Mouse (Mus musculus): ENCODE measurements around the gene Micall1. TPM values are rescaled to one million over a fixed set of nuclear protein-coding genes. Genes with fewer than 3 reads are reported as not detected.

The Micall1 gene
- polyA plus RNA-seq, 2 experiments = 0.69 to 1.6 TPM

DNA sequence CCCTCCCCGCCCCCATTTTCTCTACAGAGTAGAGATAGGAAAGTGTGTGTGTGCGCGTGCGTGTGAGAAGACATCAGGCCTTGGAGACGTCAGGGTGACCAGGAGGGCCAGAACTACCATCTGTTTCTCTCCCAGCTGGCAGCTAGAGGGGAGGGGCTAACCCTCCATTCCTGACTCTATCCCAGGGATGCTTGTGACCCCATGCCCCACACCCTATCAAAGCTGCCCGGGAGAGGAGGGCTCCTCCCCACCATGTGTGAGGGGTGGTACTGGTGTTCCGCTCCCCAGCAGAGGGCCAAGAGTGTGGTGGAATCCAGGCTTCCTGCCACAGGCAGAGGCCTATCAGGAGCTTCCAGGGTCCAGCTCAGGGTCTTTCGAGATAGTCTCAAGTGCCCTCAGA lies 58.0 kb downstream of the Micall1 start:
- H3K27ac ChIP-seq = no peak overlapping the region

DNA sequence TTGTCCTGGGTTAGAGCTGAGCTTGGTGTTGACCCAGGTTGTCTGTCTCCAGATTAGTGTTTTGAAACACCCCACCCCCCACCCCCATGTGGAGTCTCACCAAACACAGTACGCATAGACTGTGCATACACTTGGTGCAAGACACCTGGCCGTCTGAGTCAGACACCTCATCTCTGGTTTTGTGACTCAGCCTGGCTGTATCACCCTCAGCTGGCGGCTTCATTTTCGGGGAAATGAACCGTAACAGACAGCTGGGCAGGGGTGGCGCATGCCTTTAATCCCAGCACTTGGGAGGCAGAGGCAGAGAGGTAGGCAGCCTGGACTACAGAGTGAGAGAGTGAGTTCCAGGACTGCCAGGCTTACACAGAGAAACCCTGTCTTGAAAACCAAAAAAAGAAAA lies 68.2 kb downstream of the Micall1 start:
- 61% methylated on average over 6 of the region's 6 CpGs for WGBS (ENCODE audit: insufficient replicate concordance)
- no peaks in the 10 kb centered on the region for H3K27me3 ChIP-seq (ENCODE audit: control insufficient read depth, insufficient read depth, low read length)
- no peak for ATAC-seq (ENCODE audit: insufficient read depth)
- TF ChIP-seq CTCF (IDR thresholded peaks at IDR 0.05; ENCODE audit: low read depth) (no peak), EP300 (IDR thresholded peaks at IDR 0.05; ENCODE audit: low read depth) (no peak)
- H3K4me1 ChIP-seq (replicated peaks; ENCODE audit: control insufficient read depth in 2 of 2, insufficient read depth in 2 of 2, low read length in 1 of 2) = peaks cover 0 to 3% of the 10 kb centered on the region in 2 experiments; a peak in 1 of 4 replicates
- H3K9ac ChIP-seq (replicated peaks) = no peak overlapping the region
- H3K36me3 ChIP-seq (replicated peaks; ENCODE audit: control insufficient read depth, insufficient read depth, low read depth) = no peaks in the 10 kb centered on the region
- H3K4me3 ChIP-seq (ENCODE audit: insufficient read depth in 1 of 2, low read depth in 2 of 2, low read length in 2 of 2) = no peak overlapping the region
- no peak overlapping the region for H3K4me2 ChIP-seq (ENCODE audit: low read depth)
- DNase-seq (ENCODE audit: low read depth in 3 of 3, low spot score in 3 of 3) = no peak
- no peaks in the 10 kb centered on the region for H3K9me3 ChIP-seq (ENCODE audit: control insufficient read depth, low read length)
- no peak overlapping the region for H3K27ac ChIP-seq

More for the DNA sequence above, 58.0 kb downstream of the Micall1 start:
- no peaks in the 10 kb centered on the region for H3K36me3 ChIP-seq (replicated peaks; ENCODE audit: control insufficient read depth, insufficient read depth, low read depth)
- no peaks in the 10 kb centered on the region for H3K4me1 ChIP-seq (replicated peaks; ENCODE audit: control insufficient read depth in 2 of 2, insufficient read depth in 2 of 2, low read length in 1 of 2)
- no peak overlapping the region for H3K4me2 ChIP-seq (ENCODE audit: low read depth)
- H3K4me3 ChIP-seq (ENCODE audit: insufficient read depth in 1 of 2, low read depth in 2 of 2, low read length in 2 of 2) = no peak overlapping the region
- no peak for TF ChIP-seq CTCF (IDR thresholded peaks at IDR 0.05; ENCODE audit: low read depth)
- WGBS (ENCODE audit: insufficient replicate concordance) = 43% methylated on average over 8 of the region's 8 CpGs
- H3K9me3 ChIP-seq (ENCODE audit: control insufficient read depth, low read length) = no peaks in the 10 kb centered on the region
- H3K27me3 ChIP-seq (ENCODE audit: control insufficient read depth, insufficient read depth, low read length) = peaks cover 34% of the 10 kb centered on the region
- ATAC-seq (ENCODE audit: insufficient read depth) (no peak), DNase-seq (ENCODE audit: low read depth in 3 of 3, low spot score in 3 of 3) (no peak)
- no peak overlapping the region for H3K9ac ChIP-seq (replicated peaks)

DNA sequence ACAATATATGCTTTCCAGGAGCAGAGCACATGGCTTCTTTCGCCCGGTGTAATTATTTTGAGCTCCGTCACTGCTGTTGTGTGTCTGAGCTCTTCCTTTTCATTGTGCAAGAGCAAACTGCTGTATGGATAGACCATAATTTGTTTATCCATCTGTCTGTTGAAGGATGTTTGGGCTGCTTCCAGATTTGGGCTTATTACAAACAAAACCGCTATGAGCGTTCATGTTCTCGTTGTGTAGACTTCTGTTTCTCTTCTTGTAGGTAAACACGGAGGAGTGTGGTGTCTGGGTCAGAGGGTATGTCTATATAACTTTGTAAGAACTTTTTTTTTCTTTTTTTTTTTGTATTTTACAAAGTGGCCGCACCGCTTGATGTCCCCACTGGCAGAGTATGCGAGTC lies 76.5 kb downstream of the Micall1 start:
- no peaks in the 10 kb centered on the region for H3K36me3 ChIP-seq (replicated peaks; ENCODE audit: control insufficient read depth, insufficient read depth, low read depth)
- WGBS (ENCODE audit: insufficient replicate concordance) = 62% methylated on average over 10 of the region's 10 CpGs
- H3K9ac ChIP-seq (replicated peaks) = no peak overlapping the region
- ATAC-seq (ENCODE audit: insufficient read depth) (no peak), DNase-seq (ENCODE audit: low read depth in 3 of 3, low spot score in 3 of 3) (no peak)
- H3K4me1 ChIP-seq (replicated peaks; ENCODE audit: control insufficient read depth in 2 of 2, insufficient read depth in 2 of 2, low read length in 1 of 2) = peaks cover 0 to 5% of the 10 kb centered on the region in 2 experiments; a peak in 2 of 4 replicates
- no peaks in the 10 kb centered on the region for H3K27me3 ChIP-seq (ENCODE audit: control insufficient read depth, insufficient read depth, low read length)
- TF ChIP-seq EP300 (IDR thresholded peaks at IDR 0.05; ENCODE audit: low read depth) (no peak), CTCF (IDR thresholded peaks at IDR 0.05; ENCODE audit: low read depth) (no peak)
- H3K4me2 ChIP-seq (ENCODE audit: low read depth) = no peak overlapping the region
- no peaks in the 10 kb centered on the region for H3K9me3 ChIP-seq (ENCODE audit: control insufficient read depth, low read length)
- no peak overlapping the region for H3K4me3 ChIP-seq (ENCODE audit: insufficient read depth in 1 of 2, low read depth in 2 of 2, low read length in 2 of 2)
- no peak overlapping the region for H3K27ac ChIP-seq

Other genes starting within 250 kb of the Micall1 start
- 16.6 and 19.1 TPM in 2 replicates for gene Gga1, start 231.7 kb upstream of the Micall1 start, polyA plus RNA-seq (2012; rRNA removed)
- 13.6 and 15.6 TPM in 2 replicates for gene Gga1, start 231.7 kb upstream of the Micall1 start, polyA plus RNA-seq (2014; fragmentation: Nextera tagmentation; extraction: Ambion mirVana)
- 0.03 and 0.17 TPM in 2 replicates for gene Gm49510, start 209.2 kb upstream of the Micall1 start, polyA plus RNA-seq (2012; rRNA removed)
- gene Gm49510, start 209.2 kb upstream of the Micall1 start, polyA plus RNA-seq (2014; fragmentation: Nextera tagmentation; extraction: Ambion mirVana) = 0.10 and 0.13 TPM in 2 replicates
- gene Sh3bp1, start 209.1 kb upstream of the Micall1 start, polyA plus RNA-seq (2012; rRNA removed) = 22.2 and 23.2 TPM in 2 replicates
- 13.3 and 15.3 TPM in 2 replicates for gene Sh3bp1, start 209.1 kb upstream of the Micall1 start, polyA plus RNA-seq (2014; fragmentation: Nextera tagmentation; extraction: Ambion mirVana)
- gene Pdxp, start 195.0 kb upstream of the Micall1 start, polyA plus RNA-seq (2012; rRNA removed) = 9.3 and 9.7 TPM in 2 replicates
- 6.4 and 7.8 TPM in 2 replicates for gene Pdxp, start 195.0 kb upstream of the Micall1 start, polyA plus RNA-seq (2014; fragmentation: Nextera tagmentation; extraction: Ambion mirVana)
- gene Lgals1, start 182.2 kb upstream of the Micall1 start, polyA plus RNA-seq (2012; rRNA removed) = 447 and 459 TPM in 2 replicates
- 641 and 675 TPM in 2 replicates for gene Lgals1, start 182.2 kb upstream of the Micall1 start, polyA plus RNA-seq (2014; fragmentation: Nextera tagmentation; extraction: Ambion mirVana)
- 7.9 and 17.5 TPM in 2 replicates for gene Nol12, start 174.0 kb upstream of the Micall1 start, polyA plus RNA-seq (2012; rRNA removed)
- 31.9 and 32.7 TPM in 2 replicates for gene Nol12, start 174.0 kb upstream of the Micall1 start, polyA plus RNA-seq (2014; fragmentation: Nextera tagmentation; extraction: Ambion mirVana)
- 16.1 and 17.0 TPM in 2 replicates for gene Triobp, start 161.2 kb upstream of the Micall1 start, polyA plus RNA-seq (2012; rRNA removed)
- 12.3 and 13.6 TPM in 2 replicates for gene Triobp, start 161.2 kb upstream of the Micall1 start, polyA plus RNA-seq (2014; fragmentation: Nextera tagmentation; extraction: Ambion mirVana)
- 53.1 and 65.2 TPM in 2 replicates for gene H1f0, start 80.4 kb upstream of the Micall1 start, polyA plus RNA-seq (2012; rRNA removed)
- gene H1f0, start 80.4 kb upstream of the Micall1 start, polyA plus RNA-seq (2014; fragmentation: Nextera tagmentation; extraction: Ambion mirVana) = 47.8 and 52.8 TPM in 2 replicates
- gene Galr3, start 67.0 kb upstream of the Micall1 start, polyA plus RNA-seq (2012; rRNA removed) = 0.30 and 0.50 TPM in 2 replicates
- gene Galr3, start 67.0 kb upstream of the Micall1 start, polyA plus RNA-seq (2014; fragmentation: Nextera tagmentation; extraction: Ambion mirVana) = not detected in 2 replicates
- 39.9 and 43.4 TPM in 2 replicates for gene Ankrd54, start 46.0 kb upstream of the Micall1 start, polyA plus RNA-seq (2012; rRNA removed)
- 37.7 and 48.3 TPM in 2 replicates for gene Ankrd54, start 46.0 kb upstream of the Micall1 start, polyA plus RNA-seq (2014; fragmentation: Nextera tagmentation; extraction: Ambion mirVana)
- gene Eif3l, start 33.7 kb upstream of the Micall1 start, polyA plus RNA-seq (2012; rRNA removed) = 99.9 and 104 TPM in 2 replicates
- 130 and 132 TPM in 2 replicates for gene Eif3l, start 33.7 kb upstream of the Micall1 start, polyA plus RNA-seq (2014; fragmentation: Nextera tagmentation; extraction: Ambion mirVana)
- gene Polr2f, start 32.1 kb downstream of the Micall1 start, polyA plus RNA-seq (2012; rRNA removed) = 53.9 and 112 TPM in 2 replicates
- gene Polr2f, start 32.1 kb downstream of the Micall1 start, polyA plus RNA-seq (2014; fragmentation: Nextera tagmentation; extraction: Ambion mirVana) = 181 and 183 TPM in 2 replicates
- 0.19 and 0.46 TPM in 2 replicates for gene 1700088E04Rik, start 32.4 kb downstream of the Micall1 start, polyA plus RNA-seq (2012; rRNA removed)
- 0.52 and 0.93 TPM in 2 replicates for gene 1700088E04Rik, start 32.4 kb downstream of the Micall1 start, polyA plus RNA-seq (2014; fragmentation: Nextera tagmentation; extraction: Ambion mirVana)
- gene Sox10, start 56.3 kb downstream of the Micall1 start, polyA plus RNA-seq (2012; rRNA removed) = 0.12 and 0.24 TPM in 2 replicates
- gene Sox10, start 56.3 kb downstream of the Micall1 start, polyA plus RNA-seq (2014; fragmentation: Nextera tagmentation; extraction: Ambion mirVana) = 0.14 TPM in 1 of 2 replicates, not detected in the other
- gene Pick1, start 120.3 kb downstream of the Micall1 start, polyA plus RNA-seq (2012; rRNA removed) = 9.1 and 12.4 TPM in 2 replicates
- 3.5 and 4.2 TPM in 2 replicates for gene Pick1, start 120.3 kb downstream of the Micall1 start, polyA plus RNA-seq (2014; fragmentation: Nextera tagmentation; extraction: Ambion mirVana)
- gene Gm49486, start 120.5 kb downstream of the Micall1 start, polyA plus RNA-seq (2012; rRNA removed) = 0.04 and 0.06 TPM in 2 replicates
- gene Gm49486, start 120.5 kb downstream of the Micall1 start, polyA plus RNA-seq (2014; fragmentation: Nextera tagmentation; extraction: Ambion mirVana) = not detected in 2 replicates
- gene Slc16a8, start 145.9 kb downstream of the Micall1 start, polyA plus RNA-seq (2012; rRNA removed) = not detected in 2 replicates
- not detected in 2 replicates for gene Slc16a8, start 145.9 kb downstream of the Micall1 start, polyA plus RNA-seq (2014; fragmentation: Nextera tagmentation; extraction: Ambion mirVana)
- 3.9 and 7.9 TPM in 2 replicates for gene Baiap2l2, start 176.6 kb downstream of the Micall1 start, polyA plus RNA-seq (2012; rRNA removed)
- 1.2 and 1.9 TPM in 2 replicates for gene Baiap2l2, start 176.6 kb downstream of the Micall1 start, polyA plus RNA-seq (2014; fragmentation: Nextera tagmentation; extraction: Ambion mirVana)
- gene Pla2g6, start 219.5 kb downstream of the Micall1 start, polyA plus RNA-seq (2012; rRNA removed) = 10.5 and 11.8 TPM in 2 replicates
- gene Pla2g6, start 219.5 kb downstream of the Micall1 start, polyA plus RNA-seq (2014; fragmentation: Nextera tagmentation; extraction: Ambion mirVana) = 7.9 and 9.9 TPM in 2 replicates
- gene Maff, start 237.7 kb downstream of the Micall1 start, polyA plus RNA-seq (2012; rRNA removed) = 1.8 TPM in 2 replicates
- gene Maff, start 237.7 kb downstream of the Micall1 start, polyA plus RNA-seq (2014; fragmentation: Nextera tagmentation; extraction: Ambion mirVana) = 0.80 and 1.1 TPM in 2 replicates